Mouse (Mus musculus): ENCODE data around the gene Mical2. TPM values are rescaled to one million over a fixed set of nuclear protein-coding genes. Genes with fewer than 3 reads are reported as not detected.

The Mical2 gene
- polyA plus RNA-seq, 1 experiment: 58.2 TPM

DNA sequence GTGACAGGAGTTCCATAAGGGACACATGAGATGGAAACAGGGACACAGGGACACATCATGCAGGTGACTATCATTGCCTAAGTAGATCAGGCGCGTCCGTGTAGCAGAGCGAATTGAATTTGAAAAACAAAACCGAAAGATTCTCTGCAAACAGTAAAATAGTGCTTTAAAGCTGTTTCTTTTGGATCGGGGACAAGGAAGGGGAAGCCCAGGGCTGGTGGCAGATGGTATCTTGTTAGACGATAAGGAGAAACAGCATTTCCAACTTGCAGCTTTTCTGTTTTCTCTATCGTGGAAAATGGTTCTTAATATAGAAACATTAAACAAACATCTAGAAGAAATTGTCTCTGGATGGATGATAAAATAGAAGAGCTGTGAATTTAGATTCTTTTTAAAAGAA lies 179.9 kb downstream of the Mical2 start:
- Histone ChIP-seq H3K4me3 (replicated peaks; ENCODE audit: extremely low read depth, low read depth, low read length) (no peak overlapping the region), H3K4me1 (ENCODE audit: control insufficient read depth, insufficient read depth, low read length) (peaks cover 3% of the 10 kb centered on the region; the same call in 1 of the 2 replicates)
- no peak for DNase-seq
- TF ChIP-seq CTCF (IDR thresholded peaks at IDR 0.05; ENCODE audit: insufficient read depth, low read length): no peak
- no peak for TF ChIP-seq POLR2A (IDR thresholded peaks at IDR 0.05; ENCODE audit: borderline replicate concordance, extremely low read depth, low read depth, low read length)
- WGBS: 37% methylated on average over 8 of the region's 8 CpGs

DNA sequence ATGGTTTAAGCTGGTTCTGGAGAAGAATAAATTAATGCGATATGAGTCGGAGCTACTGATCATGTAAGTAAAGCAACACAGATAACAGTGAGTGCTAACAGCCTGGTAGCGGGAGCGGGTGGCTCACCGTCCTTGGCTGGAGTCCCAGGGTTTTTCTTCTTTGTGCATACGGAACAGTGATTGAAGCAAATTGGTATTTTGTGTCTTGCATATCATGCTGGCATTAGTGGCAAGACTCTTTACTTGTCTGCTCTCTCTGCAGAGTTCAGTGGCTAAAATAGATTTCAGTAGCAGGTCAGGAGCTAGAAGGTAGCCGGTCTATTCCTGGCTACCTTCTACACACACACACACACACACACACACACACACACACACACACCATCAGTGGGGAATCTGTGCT lies 181.9 kb downstream of the Mical2 start:
- TF ChIP-seq CTCF (IDR thresholded peaks at IDR 0.05; ENCODE audit: insufficient read depth, low read length) (no peak), POLR2A (IDR thresholded peaks at IDR 0.05; ENCODE audit: borderline replicate concordance, extremely low read depth, low read depth, low read length) (no peak)
- no peak for DNase-seq
- no peak overlapping the region for H3K4me3 ChIP-seq (replicated peaks; ENCODE audit: extremely low read depth, low read depth, low read length)
- peaks cover 3% of the 10 kb centered on the region; the same call in 1 of the 2 replicates for H3K4me1 ChIP-seq (ENCODE audit: control insufficient read depth, insufficient read depth, low read length)
- whole genome bisulfite sequencing: 70% methylated on average over 7 of the region's 7 CpGs

- TF ChIP-seq POLR2A (IDR thresholded peaks at IDR 0.05; ENCODE audit: borderline replicate concordance, extremely low read depth, low read depth, low read length) (no peak), CTCF (IDR thresholded peaks at IDR 0.05; ENCODE audit: insufficient read depth, low read length) (no peak)
- Histone ChIP-seq H3K4me1 (ENCODE audit: control insufficient read depth, insufficient read depth, low read length) (peaks cover under 1% of the 10 kb centered on the region; the same call in 1 of the 2 replicates), H3K4me3 (replicated peaks; ENCODE audit: extremely low read depth, low read depth, low read length) (no peak overlapping the region)
- WGBS: 86% methylated on average over 3 of the region's 3 CpGs
- DNase-seq: no peak
Observed at GRCm38 (mm10) chr7:112409991-112410390, 184.3 kb downstream of the Mical2 start.

- H3K4me1 ChIP-seq (ENCODE audit: control insufficient read depth, insufficient read depth, low read length): no peaks in the 10 kb centered on the region
- 89% methylated on average over 6 of the region's 6 CpGs for WGBS
- no peak for TF ChIP-seq POLR2A (IDR thresholded peaks at IDR 0.05; ENCODE audit: borderline replicate concordance, extremely low read depth, low read depth, low read length)
- no peak for TF ChIP-seq CTCF (IDR thresholded peaks at IDR 0.05; ENCODE audit: insufficient read depth, low read length)
- no peak overlapping the region for H3K4me3 ChIP-seq (replicated peaks; ENCODE audit: extremely low read depth, low read depth, low read length)
- no peak for DNase-seq
Observed at GRCm38 (mm10) chr7:112413286-112413685, 187.6 kb downstream of the Mical2 start.

DNA sequence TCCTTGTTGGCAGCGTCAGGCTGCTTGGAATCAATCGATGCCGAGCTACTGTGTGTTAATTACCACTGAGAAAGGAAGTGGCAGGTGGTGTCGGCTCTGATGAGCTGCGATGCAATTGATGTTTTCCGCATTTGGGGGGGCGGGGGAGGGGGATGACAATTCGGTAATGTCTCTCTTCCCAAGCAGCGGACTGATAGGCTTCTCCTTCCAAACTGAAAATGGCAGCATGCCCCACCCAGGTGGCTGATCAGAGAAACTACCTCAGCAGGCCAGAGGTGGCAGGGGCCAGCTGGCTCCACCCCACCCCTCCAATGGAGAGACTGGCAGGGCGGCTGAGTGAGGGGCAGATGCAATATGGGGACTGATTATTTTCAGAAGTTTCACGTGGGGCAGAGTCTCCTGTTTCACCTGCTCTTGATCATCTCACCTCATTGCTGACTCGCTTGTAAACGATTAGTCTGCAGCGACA lies 190.4 kb downstream of the Mical2 start:
- WGBS: 26% methylated on average over 14 of the region's 14 CpGs
- TF ChIP-seq POLR2A (IDR thresholded peaks at IDR 0.05; ENCODE audit: borderline replicate concordance, extremely low read depth, low read depth, low read length) (no peak), CTCF (IDR thresholded peaks at IDR 0.05; ENCODE audit: insufficient read depth, low read length) (no peak)

GRCm38 (mm10) chr7:112416730-112417513 lies 191.3 kb downstream of the Mical2 start:
- 26% methylated on average over 7 of the region's 7 CpGs for WGBS
- no peak for DNase-seq
- Histone ChIP-seq H3K4me3 (replicated peaks; ENCODE audit: extremely low read depth, low read depth, low read length) (no peak overlapping the region), H3K4me1 (ENCODE audit: control insufficient read depth, insufficient read depth, low read length) (no peaks in the 10 kb centered on the region)
- TF ChIP-seq CTCF (IDR thresholded peaks at IDR 0.05; ENCODE audit: insufficient read depth, low read length) (no peak), POLR2A (IDR thresholded peaks at IDR 0.05; ENCODE audit: borderline replicate concordance, extremely low read depth, low read depth, low read length) (no peak)

More for the DNA sequence above, 190.4 kb downstream of the Mical2 start:
- Histone ChIP-seq H3K4me3 (replicated peaks; ENCODE audit: extremely low read depth, low read depth, low read length) (no peak overlapping the region), H3K4me1 (ENCODE audit: control insufficient read depth, insufficient read depth, low read length) (no peaks in the 10 kb centered on the region)
- DNase-seq: no peak

- no peak for DNase-seq
- no peak overlapping the region for H3K4me3 ChIP-seq (replicated peaks; ENCODE audit: extremely low read depth, low read depth, low read length)
- H3K4me1 ChIP-seq (ENCODE audit: control insufficient read depth, insufficient read depth, low read length): no peaks in the 10 kb centered on the region
- TF ChIP-seq CTCF (IDR thresholded peaks at IDR 0.05; ENCODE audit: insufficient read depth, low read length): no peak
- WGBS: 71% methylated on average over 4 of the region's 4 CpGs
Observed at GRCm38 (mm10) chr7:112417598-112417997, 191.9 kb downstream of the Mical2 start.

DNA sequence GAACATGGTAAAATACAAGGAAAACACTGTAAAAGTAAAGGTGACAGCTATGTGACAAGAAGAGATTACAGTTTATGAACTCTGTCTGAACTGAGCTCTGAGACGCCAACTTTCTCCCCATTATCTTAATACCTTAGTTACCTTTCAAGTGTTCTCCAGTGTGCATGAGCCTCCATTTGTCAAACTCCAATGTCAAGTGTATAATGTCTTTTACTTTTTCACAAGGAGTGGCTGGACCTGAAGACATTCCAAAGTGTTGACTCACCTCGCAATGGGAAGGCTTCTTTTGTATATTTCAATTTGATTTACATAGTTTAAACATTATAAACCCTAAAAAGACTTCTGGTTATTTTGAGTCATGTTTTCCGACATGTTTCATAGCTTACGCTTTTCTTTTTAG lies 197.8 kb downstream of the Mical2 start:
- peaks cover 3% of the 10 kb centered on the region; the same call in 1 of the 2 replicates for H3K4me1 ChIP-seq (ENCODE audit: control insufficient read depth, insufficient read depth, low read length)
- no peak overlapping the region for H3K4me3 ChIP-seq (replicated peaks; ENCODE audit: extremely low read depth, low read depth, low read length)
- 70% methylated on average over 4 of the region's 4 CpGs for WGBS
- TF ChIP-seq CTCF (IDR thresholded peaks at IDR 0.05; ENCODE audit: insufficient read depth, low read length) (no peak), POLR2A (IDR thresholded peaks at IDR 0.05; ENCODE audit: borderline replicate concordance, extremely low read depth, low read depth, low read length) (no peak)
- DNase-seq: no peak

GRCm38 (mm10) chr7:112426811-112427210 lies 201.2 kb downstream of the Mical2 start:
- WGBS: 43% methylated on average over 5 of the region's 5 CpGs
- H3K4me3 ChIP-seq (replicated peaks; ENCODE audit: extremely low read depth, low read depth, low read length): peak overlapping the region; percentile 88
- peaks cover 5% of the 10 kb centered on the region; the same call in 1 of the 2 replicates for H3K4me1 ChIP-seq (ENCODE audit: control insufficient read depth, insufficient read depth, low read length)
- TF ChIP-seq POLR2A (IDR thresholded peaks at IDR 0.05; ENCODE audit: borderline replicate concordance, extremely low read depth, low read depth, low read length): no peak
- no peak for TF ChIP-seq CTCF (IDR thresholded peaks at IDR 0.05; ENCODE audit: insufficient read depth, low read length)
- DNase-seq: no peak

Data from lung, adult 2 months (tissue).